Mouse (Mus musculus): ENCODE data around the gene Olfr172. TPM values are rescaled to one million over a fixed set of nuclear protein-coding genes. Genes with fewer than 3 reads are reported as not detected.

Gene Olfr172
- total RNA-seq, 2 experiments from 2014 or later, result not detected

Small RNAs within 50 kb of the gene (microRNA-seq; reads per million reads assigned to microRNA genes)
- not detected for gene Gm27564

Other genes starting within 250 kb of the Olfr172 start
- 10 to 100 TPM; 20.6 to 22.1 TPM for gene St3gal6, start 238.9 kb downstream of the Olfr172 start, total RNA-seq (2021)
- not detected for gene Gm813, start 146.2 kb downstream of the Olfr172 start, total RNA-seq (2021)
- not detected for gene E330017A01Rik, start 124.4 kb downstream of the Olfr172 start, total RNA-seq (2021)
- gene Cpox, start 92.9 kb downstream of the Olfr172 start, total RNA-seq (2021), result 10 to 100 TPM; 27.7 to 28.9 TPM
- gene Gpr15, start 44.1 kb downstream of the Olfr172 start, total RNA-seq (2021), result not detected
- 100 to 1,000 TPM; 119 to 122 TPM for gene Cldnd1, start 35.3 kb downstream of the Olfr172 start, total RNA-seq (2021)
- not detected for gene Olfr173, start 37.1 kb upstream of the Olfr172 start, total RNA-seq (2021)
- gene Olfr175-ps1, start 63.6 kb upstream of the Olfr172 start, total RNA-seq (2021), result not detected
- gene Olfr177, start 111.6 kb upstream of the Olfr172 start, total RNA-seq (2021), result not detected
- gene Olfr178, start 128.9 kb upstream of the Olfr172 start, total RNA-seq (2021), result not detected
- not detected for gene Olfr181, start 165.6 kb upstream of the Olfr172 start, total RNA-seq (2021)
- not detected for gene Olfr180, start 166.2 kb upstream of the Olfr172 start, total RNA-seq (2021)
- gene Olfr183, start 232.2 kb upstream of the Olfr172 start, total RNA-seq (2021), result not detected

All from left cerebral cortex, postnatal 10 days (tissue).